Mouse (Mus musculus) MN1 (cell line): ENCODE data around the gene Trim11.

Experiments
- DNase-seq: peaks from one replicate; pipeline ENCODE4 v3.0.0-alpha.2; 2016; ENCODE audit warnings: low spot score

Gene Trim11

GRCm38 (mm10) chr11:59026411-59026810 lies 48.5 kb downstream of the Trim11 start:
- DNase-seq, result no peak

DNA sequence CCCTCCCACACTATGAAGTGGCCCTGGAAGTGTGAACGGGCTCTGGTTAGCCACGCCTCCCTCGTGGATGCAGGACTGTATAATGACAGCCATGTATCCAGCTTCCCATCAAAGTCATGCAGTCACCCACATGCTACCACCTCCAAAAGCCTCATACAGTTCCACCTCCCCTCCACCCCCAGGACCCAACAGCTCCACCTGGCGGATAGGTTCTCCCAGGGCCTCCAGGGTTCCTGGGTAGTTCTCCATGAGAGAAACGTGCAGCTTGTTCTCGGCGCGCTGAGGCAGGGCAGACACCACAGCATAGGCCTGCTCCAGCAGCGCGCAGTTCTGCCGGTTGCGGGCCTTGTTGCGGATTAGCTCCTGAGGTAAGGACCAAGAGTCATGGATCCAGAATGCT lies 51.1 kb downstream of the Trim11 start:
- no peak for DNase-seq
